Mouse (Mus musculus) heart, adult 18-20 months (tissue): ENCODE data around the gene Nr1h2. TPM values are rescaled to one million over a fixed set of nuclear protein-coding genes. Genes with fewer than 3 reads are reported as not detected.

Experiments used
- DNase-seq, 2 experiments: peaks; one replicate each; pipeline ENCODE4 v3.0.0; 2021 to 2022; ENCODE audit warnings: mixed read lengths in 1 of 2
- microRNA-seq, 2 experiments: library from miRNA; unstranded; fragments of <30 nt; microRNA quantifications; one replicate each; pipeline ENCODE4 v1.2.0; 2022
- total RNA-seq, 2 experiments: library from RNA; stranded (reverse); gene quantifications; 2 replicates each; pipeline ENCODE4 v1.2.3; 2021

The Nr1h2 gene
- total RNA-seq, 2 experiments from 2014 or later = 43.9 to 47.3 TPM

DNA sequence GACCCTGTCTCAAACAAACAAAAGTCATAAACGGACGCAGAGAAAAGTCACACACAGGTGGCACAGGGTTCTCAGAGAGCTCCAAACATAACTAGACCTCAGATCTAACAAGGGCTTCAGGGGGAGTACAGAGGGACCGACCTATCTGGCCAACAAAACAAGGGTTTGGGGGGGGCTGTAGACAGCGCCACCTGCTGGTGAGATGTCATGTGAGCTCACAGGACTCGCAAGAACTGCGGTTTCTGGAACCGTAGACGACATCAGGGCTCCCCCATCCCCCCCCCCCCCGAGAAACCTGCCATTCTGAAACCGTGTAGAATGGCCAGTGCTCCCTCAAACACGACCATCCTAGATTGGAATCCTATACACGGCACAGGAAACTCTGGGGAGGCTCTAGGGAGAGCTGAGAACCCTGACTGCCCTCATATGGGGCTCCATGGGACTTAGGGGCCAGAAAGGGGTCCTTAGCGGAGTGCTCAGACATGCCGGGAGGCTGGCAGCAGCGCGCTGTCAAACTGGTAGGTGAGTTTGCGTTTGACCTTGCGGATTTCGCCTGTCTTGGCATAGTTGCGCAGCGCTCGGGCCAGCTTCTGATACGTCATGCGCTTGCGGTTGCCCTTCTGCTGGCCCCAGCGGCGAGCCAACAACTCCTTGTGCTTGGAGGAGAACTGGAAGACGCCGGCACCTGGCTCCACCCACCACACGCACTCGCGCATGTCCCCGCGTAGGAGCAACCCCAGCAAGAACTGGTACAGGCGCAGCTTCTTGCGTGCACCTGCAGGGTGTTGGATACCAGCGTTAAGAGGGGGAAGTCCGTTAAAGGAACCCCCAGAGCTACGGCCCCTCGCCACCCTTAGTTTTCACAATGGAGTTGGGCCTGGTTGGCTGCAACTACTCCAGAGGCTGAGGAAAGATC is 26.0 kb downstream of the Nr1h2 start:
- DNase-seq = peak; percentile 76 to 80

DNA sequence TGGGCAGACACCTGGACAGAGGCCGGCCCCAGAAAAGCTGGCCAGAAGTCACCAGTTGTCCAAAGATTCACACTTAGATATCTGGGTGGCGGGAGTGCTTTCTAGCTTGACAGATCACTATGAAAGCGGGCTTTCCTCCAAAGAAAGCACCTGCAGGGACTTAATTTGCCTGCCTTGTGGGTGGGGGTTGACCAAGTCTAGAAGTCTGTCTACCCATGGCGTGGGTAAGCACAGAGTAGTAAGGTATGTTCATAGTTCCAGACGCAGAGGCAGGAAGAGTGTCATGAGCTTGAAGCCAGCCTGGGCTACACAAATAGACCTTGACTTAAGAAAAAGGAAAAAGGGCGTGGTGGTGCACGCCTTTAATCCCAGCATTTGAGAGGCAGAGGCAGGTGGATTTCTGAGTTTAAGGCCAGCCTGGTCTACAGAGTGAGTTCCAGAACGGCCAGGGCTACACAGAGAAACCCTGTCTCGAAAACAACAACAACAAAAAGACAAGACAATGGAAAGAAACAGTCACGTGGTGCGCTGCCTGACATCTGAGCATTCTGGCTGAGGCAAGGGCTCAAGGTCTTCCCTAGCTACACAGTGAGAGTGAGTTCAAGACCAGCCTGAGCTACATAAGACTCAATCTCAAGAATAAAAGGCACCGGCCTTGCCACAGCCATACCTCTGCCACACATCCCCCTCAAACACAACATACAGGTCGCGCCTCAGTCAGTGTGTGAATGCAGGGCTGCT is 27.2 kb downstream of the Nr1h2 start:
- DNase-seq = no peak

DNA sequence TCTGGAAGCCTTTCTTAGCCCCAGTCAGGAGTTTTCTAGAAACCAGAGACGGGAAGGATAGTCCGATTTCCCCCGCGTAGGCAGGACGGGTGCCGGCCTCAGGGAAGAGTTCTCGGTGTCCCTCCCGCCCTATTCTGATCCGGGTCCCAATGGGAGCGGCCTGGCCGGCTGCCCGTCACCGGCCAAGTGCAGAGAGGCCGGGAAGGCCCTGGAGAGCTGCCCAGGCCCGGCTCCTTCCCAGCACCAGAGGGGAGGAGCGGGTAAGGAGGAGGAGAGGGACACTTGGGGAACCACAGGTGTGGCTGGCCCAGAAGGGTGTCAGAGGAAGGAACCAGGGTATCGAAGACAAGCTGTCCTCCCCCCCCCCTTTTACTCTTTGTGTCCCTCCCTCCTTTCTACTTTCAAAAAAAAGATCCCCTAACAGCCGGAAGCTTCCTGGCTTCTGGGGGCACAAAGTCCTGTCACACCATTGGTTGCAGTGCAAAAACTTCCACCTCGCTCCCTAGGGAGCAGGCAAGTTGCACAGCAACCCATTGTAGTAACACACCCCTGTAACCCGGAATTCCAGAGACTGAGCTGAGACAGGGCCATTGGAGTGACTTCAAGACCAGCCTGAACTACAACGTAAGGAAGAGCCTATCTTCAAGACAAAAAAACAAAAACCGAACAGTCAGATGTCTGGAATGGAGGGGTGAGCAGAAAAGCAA is 28.5 kb downstream of the Nr1h2 start:
- peak; percentile 90 to 94 for DNase-seq

DNA sequence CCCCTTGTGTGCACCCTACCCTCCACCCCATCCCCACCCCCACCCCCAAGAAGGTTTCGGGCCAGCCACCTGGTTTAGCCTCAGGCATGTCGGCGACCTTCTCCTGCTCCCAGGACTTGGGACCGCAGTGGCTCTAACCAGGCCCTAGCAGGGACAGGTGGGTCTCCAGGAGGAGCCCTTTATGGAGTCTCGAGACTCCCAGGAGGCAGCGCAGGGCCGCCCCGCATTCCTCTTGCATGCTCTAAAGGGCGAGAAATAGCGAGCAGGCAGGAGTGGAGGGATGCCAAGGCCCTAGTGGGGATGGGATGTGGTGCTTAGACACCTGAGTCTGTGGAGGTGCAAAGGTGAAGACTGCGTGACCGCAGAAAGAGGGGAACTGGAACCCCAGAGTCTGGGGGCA is 29.2 kb downstream of the Nr1h2 start, which contains the start of gene Mybpc2:
Mybpc2 (minus strand) TSS at position 155 of the 400 bp plus-strand sequence.
- peak; percentile 47 to 55 for DNase-seq

DNA sequence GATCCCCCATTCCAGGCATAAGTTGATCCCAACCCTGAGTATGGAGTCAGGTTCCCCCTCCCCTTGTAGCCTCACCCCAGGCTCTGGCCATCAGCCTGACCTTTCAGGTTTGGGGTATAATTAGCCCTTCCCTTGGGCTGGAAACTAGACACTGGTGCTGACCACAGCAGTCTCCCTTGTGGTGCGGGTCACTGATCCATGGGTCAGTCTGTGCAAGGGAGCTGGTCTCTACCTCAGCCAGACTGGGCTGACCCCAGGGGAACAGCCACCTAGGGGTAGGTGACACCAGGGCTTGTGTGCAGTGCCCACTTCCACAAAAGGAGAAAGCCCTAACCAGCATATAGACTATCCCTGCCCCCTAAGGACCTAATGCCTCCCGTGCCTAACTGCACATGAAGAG is 30.7 kb downstream of the Nr1h2 start:
- DNase-seq = no peak

DNA sequence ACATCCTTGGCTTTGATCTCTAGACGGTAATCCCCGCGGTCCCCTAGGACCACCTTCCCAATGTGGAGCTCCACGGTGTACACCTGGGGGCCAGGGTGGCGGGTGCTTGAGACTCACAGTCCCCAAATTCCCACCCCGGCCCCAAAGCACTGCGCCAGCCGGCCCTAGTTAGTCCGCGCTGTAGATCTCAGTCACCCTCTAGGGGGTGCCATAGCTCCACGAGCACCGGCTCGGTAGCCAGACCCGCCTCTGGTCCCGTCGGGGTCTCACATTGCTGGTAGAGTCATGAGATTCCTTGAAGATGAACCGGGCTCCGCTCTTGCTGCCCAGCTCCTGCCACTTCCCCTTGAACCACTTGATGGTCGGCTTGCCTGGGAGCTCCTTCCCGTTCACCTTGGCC is 32.0 kb downstream of the Nr1h2 start:
- DNase-seq = peak; percentile 46 to 72

DNA sequence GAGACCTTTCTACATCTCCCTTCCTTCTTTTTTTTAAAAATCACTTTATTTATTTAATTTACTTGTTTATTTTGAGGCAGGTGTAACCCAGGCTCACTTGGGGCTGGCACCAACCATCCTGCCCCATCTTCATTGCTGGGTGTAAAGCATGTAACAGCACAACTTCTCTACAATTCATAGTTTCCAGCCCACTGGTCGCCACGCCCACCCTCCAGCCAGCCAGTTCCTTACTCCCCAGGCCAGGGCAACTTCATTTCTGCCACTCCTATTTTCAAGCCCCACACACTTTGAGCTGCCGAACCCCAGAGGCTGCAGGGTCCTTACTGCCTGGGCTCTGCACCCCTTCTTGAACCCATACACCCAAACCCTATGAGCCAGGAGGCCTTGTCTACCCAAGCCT is 32.8 kb downstream of the Nr1h2 start:
- no peak for DNase-seq

DNA sequence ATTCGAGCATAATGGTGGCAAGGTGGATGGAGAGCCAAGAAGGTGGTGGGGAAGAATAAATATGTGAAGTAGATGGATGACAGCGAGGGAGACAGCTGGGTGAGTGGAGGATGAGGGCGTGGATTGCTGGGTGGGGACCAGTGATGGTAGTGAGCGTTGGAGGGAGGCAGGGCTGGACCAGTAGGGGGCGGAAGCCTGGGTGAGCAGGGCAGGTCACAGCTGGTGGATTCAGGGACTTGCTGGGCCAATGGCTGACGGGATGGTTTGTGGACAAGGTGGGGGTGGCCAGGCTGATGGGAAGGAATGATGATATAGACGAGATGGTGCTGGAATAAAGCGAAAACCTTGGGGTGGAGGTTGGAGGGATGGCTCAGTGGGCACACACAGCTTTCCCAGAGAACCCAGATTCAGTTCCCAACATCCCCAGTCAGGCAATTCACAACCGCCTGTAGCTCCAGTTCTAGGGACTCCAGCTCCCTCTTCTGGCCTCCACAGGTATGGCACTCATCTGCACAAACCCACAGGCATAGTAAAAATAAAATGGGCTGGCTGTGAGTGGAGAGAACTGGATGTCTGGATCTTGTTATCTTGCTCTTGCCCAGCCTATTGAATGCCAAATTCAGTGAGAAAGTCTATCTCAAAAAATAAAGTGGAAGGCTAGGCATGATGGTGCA is 34.4 kb downstream of the Nr1h2 start:
- DNase-seq = no peak

DNA sequence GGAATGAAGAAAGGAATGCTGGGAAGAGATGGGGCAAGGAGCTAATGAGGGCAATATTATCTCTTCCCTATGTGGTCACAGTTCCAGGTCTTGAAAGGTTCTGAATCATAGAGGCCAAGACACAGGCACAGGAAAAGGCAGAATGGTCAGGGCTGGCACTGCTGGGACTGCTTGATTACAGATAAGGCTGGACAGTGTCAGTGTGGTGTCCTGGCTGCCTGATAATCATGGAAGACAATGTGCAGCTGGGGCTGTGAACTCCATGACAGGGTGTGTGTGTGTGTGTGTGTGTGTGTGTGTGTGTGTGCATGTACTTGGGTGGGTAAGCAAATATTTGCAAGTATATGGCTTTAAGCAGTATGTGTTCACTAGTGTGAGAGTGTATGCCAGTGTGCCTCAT is 46.3 kb downstream of the Nr1h2 start:
- DNase-seq = no peak

DNA sequence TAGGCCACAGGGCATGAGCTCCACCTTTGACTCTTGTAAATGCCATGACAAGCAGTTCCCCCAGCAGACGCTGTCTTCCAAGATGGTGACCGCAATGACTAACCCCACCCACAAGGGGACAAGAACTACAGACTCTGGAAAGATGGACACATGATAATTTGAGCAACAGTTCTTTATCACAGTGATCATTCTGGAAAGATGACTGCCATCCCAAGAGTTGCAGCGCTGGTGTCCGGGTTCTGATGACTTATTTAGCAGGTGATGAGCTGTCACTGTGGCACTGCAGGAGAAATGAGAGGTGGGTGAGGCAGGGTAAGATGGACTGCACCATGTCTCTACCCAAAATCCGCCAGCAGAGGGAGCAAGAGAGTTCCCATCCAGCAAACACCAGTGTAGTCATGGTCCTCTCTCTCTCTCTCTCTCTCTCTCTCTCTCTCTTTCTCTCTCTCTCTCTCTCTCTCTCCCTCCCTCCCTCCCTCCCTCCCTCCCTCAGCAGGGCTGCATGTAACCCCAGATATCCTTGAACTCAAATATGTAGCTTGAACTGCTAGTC is 52.1 kb downstream of the Nr1h2 start:
- peak; percentile 58 to 83 for DNase-seq

DNA sequence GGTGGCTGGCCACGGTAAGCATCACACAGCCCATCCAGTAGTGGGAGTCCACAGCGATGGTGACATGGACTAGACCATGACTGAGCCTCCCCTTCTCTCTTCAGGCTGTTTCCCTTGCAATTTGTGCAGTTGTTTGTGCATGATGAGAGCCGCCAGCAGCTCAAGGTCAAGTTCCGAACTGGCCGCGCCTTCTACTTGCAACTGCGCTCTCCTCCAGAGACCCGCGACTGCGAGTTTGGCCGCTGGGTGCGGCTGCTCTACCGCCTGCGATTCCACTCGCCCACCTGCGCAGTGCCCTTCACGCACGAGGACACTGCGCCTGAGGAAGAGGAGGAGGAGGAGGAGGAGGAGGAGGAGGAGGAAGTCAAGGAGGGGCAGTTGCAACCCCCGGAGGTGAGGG is 53.7 kb downstream of the Nr1h2 start:
- no peak for DNase-seq

Small RNA genes within 50 kb of the gene (microRNA-seq; reads per million reads assigned to microRNA genes)
- gene Mir7053 = 0 to 0.38 reads per million in 2 experiments

Other genes starting within 250 kb of the Nr1h2 start
- gene Clec11a, start 247.0 kb downstream of the Nr1h2 start, total RNA-seq = under 1 TPM; 0.69 to 0.87 TPM
- 1 to 10 TPM; 2.1 to 2.7 TPM for gene Shank1, start 243.7 kb downstream of the Nr1h2 start, total RNA-seq
- 1 to 10 TPM; 2.3 to 2.9 TPM for gene Syt3, start 169.8 kb downstream of the Nr1h2 start, total RNA-seq
- under 1 TPM; 0.30 to 0.31 TPM for gene 1700008O03Rik, start 168.1 kb downstream of the Nr1h2 start, total RNA-seq
- 10 to 100 TPM; 31.2 to 66.0 TPM for gene Lrrc4b, start 124.9 kb downstream of the Nr1h2 start, total RNA-seq
- 1 to 10 TPM in 1 of 2 experiments, under 1 TPM in 1; 0.41 to 1.4 TPM for gene Aspdh, start 88.6 kb downstream of the Nr1h2 start, total RNA-seq
- 100 to 1,000 TPM in 1 of 2 experiments, 10 to 100 TPM in 1; 98.6 to 108 TPM for gene Josd2, start 86.0 kb downstream of the Nr1h2 start, total RNA-seq
- gene Emc10, start 57.4 kb downstream of the Nr1h2 start, total RNA-seq = 10 to 100 TPM; 79.6 to 85.6 TPM
- gene Fam71e1, start 57.4 kb downstream of the Nr1h2 start, total RNA-seq = 1 to 10 TPM; 1.6 to 4.3 TPM
- 10 to 100 TPM; 10.2 to 10.8 TPM for gene Mybpc2, start 29.3 kb downstream of the Nr1h2 start, total RNA-seq
- 1 to 10 TPM in 1 of 2 experiments, under 1 TPM in 1; 0.37 to 4.8 TPM for gene Spib, start 21.9 kb downstream of the Nr1h2 start, total RNA-seq
- 10 to 100 TPM; 12.6 to 16.2 TPM for gene Pold1, start 5.1 kb downstream of the Nr1h2 start, total RNA-seq
- gene Napsa, start 18.4 kb upstream of the Nr1h2 start, total RNA-seq = 1 to 10 TPM in 1 of 2 experiments, under 1 TPM in 1; 0.82 to 4.4 TPM
- 1 to 10 TPM; 2.4 to 2.6 TPM for gene Kcnc3, start 36.7 kb upstream of the Nr1h2 start, total RNA-seq
- gene Myh14, start 116.9 kb upstream of the Nr1h2 start, total RNA-seq = 10 to 100 TPM; 86.9 to 95.7 TPM
- gene Izumo2, start 154.8 kb upstream of the Nr1h2 start, total RNA-seq = not detected
- gene Vrk3, start 194.5 kb upstream of the Nr1h2 start, total RNA-seq = 10 to 100 TPM; 23.9 to 30.9 TPM
- gene Zfp473, start 197.1 kb upstream of the Nr1h2 start, total RNA-seq = not detected